Mouse (Mus musculus) G1E (cell line): ENCODE data around the gene Donson.

Source experiments
- CTCF ChIP-seq: IDR thresholded peaks from 2 replicates; pipeline ENCODE4 v1.5.1; 2012; ENCODE audit warnings: low read depth, low read length, inconsistent platforms, mixed read lengths
- GATA1 ChIP-seq: IDR thresholded peaks from 2 replicates; pipeline ENCODE4 v1.6.1; 2012; ENCODE audit warnings: borderline replicate concordance, low read length, inconsistent platforms, mixed read lengths
- TAL1 ChIP-seq: conservative IDR thresholded peaks from 2 replicates; pipeline ENCODE4 v1.6.1; 2012; ENCODE audit warnings: low read depth, low read length, inconsistent platforms, mixed read lengths

DNA sequence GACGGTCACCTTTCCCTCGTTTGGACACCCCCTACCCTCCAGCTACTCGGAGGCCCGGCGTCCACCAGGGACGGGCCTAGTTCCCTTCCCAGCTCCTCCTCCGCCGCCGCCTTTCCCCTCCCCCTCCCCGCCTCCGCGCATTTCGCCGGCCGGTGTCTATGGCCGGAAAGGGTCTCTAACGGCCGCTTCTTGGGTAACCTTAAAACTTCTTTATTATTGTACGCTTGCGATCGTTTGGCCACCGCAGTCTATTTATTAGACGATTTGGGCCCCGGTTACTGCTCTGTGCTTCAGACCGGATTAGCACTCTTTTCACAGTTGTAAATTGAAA is 40.4 kb downstream of the Donson start:
- TF ChIP-seq CTCF, result no peak
- TF ChIP-seq GATA1, result no peak
- TF ChIP-seq TAL1, result no peak
